Mouse (Mus musculus): ENCODE results near the gene Gm16427. TPM values are rescaled to one million over a fixed set of nuclear protein-coding genes. Genes with fewer than 3 reads are reported as not detected.

Gene Gm16427
- not detected for polyA plus RNA-seq (2012; fragmentation: generic; extraction: Trizol)

DNA sequence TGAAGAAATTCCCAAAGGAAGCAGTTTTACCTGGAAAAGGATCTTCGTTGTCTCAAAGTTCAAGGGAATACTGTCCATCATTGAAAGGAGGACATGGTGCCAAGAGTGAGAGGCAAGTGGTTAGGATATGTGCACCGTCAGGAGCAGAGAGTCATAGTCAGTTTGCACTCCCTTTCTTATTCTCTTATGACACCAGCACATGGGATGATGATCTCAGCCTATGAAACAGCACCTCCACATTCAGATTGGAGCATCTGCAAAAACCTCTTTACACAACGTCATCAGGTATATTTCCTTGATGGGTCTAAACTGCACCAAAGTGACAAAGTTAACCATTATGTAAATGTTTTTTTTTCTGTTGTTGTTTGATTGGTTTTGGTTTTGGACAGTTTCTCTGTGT is at the start of gene Gm16427:
Gm16427 (minus strand) TSS at position 101 of the 400 bp plus-strand sequence.

Other genes with a start within 250 kb of the Gm16427 start
- gene C87414, start 131.4 kb upstream of the Gm16427 start, polyA plus RNA-seq (2012; fragmentation: generic; extraction: Trizol): not detected